In genomic region chr6:95552339-95552950, GRCm38 (mm10) we compare ENCODE assay signal across 15 mouse cellular contexts.
A peak's percentile ranks its signal among the peaks of the same experiment; 100 is the strongest.
DNase-seq lines count a peak whose midpoint lies in the region; ATAC-seq and TF ChIP-seq lines count a peak whose summit lies in the region.
"Had no signal": no experiment of that assay in that cellular context is flagged by ENCODE, and none has a peak within 500 bp of the region (broad histone marks: within the 10 kb centered on the region; RNA-seq: fewer than 3 reads in every experiment).

No protein-coding gene starts in this region.

- no peak for DNase-seq in lung, postnatal 0 days (ENCODE audit: low spot score)
- no peak for DNase-seq in left cerebral cortex, adult 11 months (ENCODE audit: low spot score)
- DNase-seq in kidney, postnatal 14 days, result no peak
- DNase-seq: cerebellum, adult 18-20 months; gastrocnemius, adult 2 months; heart, adult 2 months; heart, postnatal 14 days; lung, postnatal 14 days; midbrain, embryonic 14.5 days had no signal

- no peak overlapping the region for H3K9ac ChIP-seq in lung, embryonic 16.5 days (ENCODE audit: low read length)
- no peak overlapping the region for H3K9ac ChIP-seq in lung, postnatal 0 days (replicated peaks; ENCODE audit: low read depth)
- H3K9ac ChIP-seq: forebrain, embryonic 12.5 days had no signal

- no peak overlapping the region for H3K27ac ChIP-seq in lung, embryonic 16.5 days (ENCODE audit: low read length)
- H3K27ac ChIP-seq in lung, postnatal 0 days (ENCODE audit: low read length), result no peak overlapping the region
- H3K27ac ChIP-seq: forebrain, embryonic 12.5 days; gastrocnemius, adult 2 months; heart, adult 2 months; layer of hippocampus, adult 2 months had no signal

- H3K36me3 ChIP-seq in lung, embryonic 16.5 days (ENCODE audit: control insufficient read depth, insufficient read depth, low read length), result no peaks in the 10 kb centered on the region
- no peaks in the 10 kb centered on the region for H3K36me3 ChIP-seq in lung, postnatal 0 days (ENCODE audit: insufficient read depth, low read length)
- H3K36me3 ChIP-seq: forebrain, embryonic 12.5 days had no signal

- H3K4me1 ChIP-seq in lung, embryonic 16.5 days (replicated peaks; ENCODE audit: control insufficient read depth, insufficient read depth, low read length), result peaks cover 10% of the 10 kb centered on the region; the same call in 1 of the 2 replicates
- H3K4me1 ChIP-seq in lung, postnatal 0 days (ENCODE audit: insufficient read depth, low read depth, low read length), result no peaks in the 10 kb centered on the region

- ATAC-seq in lung, embryonic 16.5 days (ENCODE audit: low read depth), result 0 out of 2 replicates have a peak, but pooled peaks have one; percentile 36
- no peak for ATAC-seq in lung, postnatal 0 days
- peak; percentile 81 for ATAC-seq in CD4-positive, CD25-positive, alpha-beta regulatory T cell, adult 4 months
- ATAC-seq in common myeloid progenitor, adult 5-6 weeks (replicated peaks; ENCODE audit: low read depth, poor library complexity, severe bottlenecking), result peak; percentile 91
- peak; percentile 44; the same call in 1 of the 2 replicates for ATAC-seq in neutrophil, adult 5-6 weeks (ENCODE audit: extremely low read depth, insufficient number of reproducible peaks, low FRiP score, poor library complexity, severe bottlenecking)

- no peaks in the 10 kb centered on the region for H3K27me3 ChIP-seq in lung, embryonic 16.5 days (ENCODE audit: control insufficient read depth, insufficient read depth, low read depth, low read length)
- H3K27me3 ChIP-seq in lung, postnatal 0 days (replicated peaks; ENCODE audit: insufficient read depth, low read length), result no peaks in the 10 kb centered on the region

- WGBS in lung, embryonic 16.5 days, result 48% methylated on average over 6 of the region's 6 CpGs
- 48% methylated on average over 6 of the region's 6 CpGs for WGBS in lung, postnatal 0 days

- no peak overlapping the region for H3K4me2 ChIP-seq in lung, embryonic 16.5 days (ENCODE audit: low read depth, low read length)
- no peak overlapping the region for H3K4me2 ChIP-seq in lung, postnatal 0 days (replicated peaks; ENCODE audit: low read depth, low read length)
- H3K4me2 ChIP-seq: forebrain, embryonic 12.5 days had no signal

- no peak for TF ChIP-seq EP300 in lung, postnatal 0 days (IDR thresholded peaks at IDR 0.05)

- no peak overlapping the region for H3K4me3 ChIP-seq in lung, embryonic 16.5 days (ENCODE audit: low read length)
- no peak overlapping the region for H3K4me3 ChIP-seq in lung, postnatal 0 days (ENCODE audit: low read depth, low read length)
- H3K4me3 ChIP-seq: forebrain, embryonic 12.5 days; gastrocnemius, adult 2 months; heart, adult 2 months; layer of hippocampus, adult 2 months had no signal

- TF ChIP-seq CTCF in lung, postnatal 0 days (IDR thresholded peaks at IDR 0.05), result no peak

- H3K9me3 ChIP-seq in lung, embryonic 16.5 days (ENCODE audit: control insufficient read depth, low read length), result no peaks in the 10 kb centered on the region
- H3K9me3 ChIP-seq in lung, postnatal 0 days (ENCODE audit: low read length), result no peaks in the 10 kb centered on the region
- H3K9me3 ChIP-seq: forebrain, embryonic 12.5 days had no signal
